Mouse (Mus musculus) stomach, postnatal 0 days (tissue): ENCODE data around the gene Jsrp1. TPM values are rescaled to one million over a fixed set of nuclear protein-coding genes. Genes with fewer than 3 reads are reported as not detected.

Experiments used
- ATAC-seq: fragments of 200-750 bp; cut with Nextera tagmentation; 2 replicates; pipeline ENCODE4 v1.8.0; 2017; ENCODE audit not compliant: low FRiP score, low TSS enrichment
- DNase-seq: peaks from one replicate; pipeline ENCODE4 v3.0.0-alpha.2; 2016; ENCODE audit warnings: low spot score
- H3K27ac ChIP-seq: fragments of 300-500 bp; sonication (generic); replicated peaks from 2 replicates; pipeline ENCODE4 v1.5.1; 2014; ENCODE audit warnings: mild to moderate bottlenecking, control low read depth
- H3K27me3 ChIP-seq: fragments of 300-500 bp; sonication (generic); 2 replicates; pipeline ENCODE4 v1.6.1; 2014; ENCODE audit warnings: low read length; ENCODE audit not compliant: control insufficient read depth, insufficient read depth
- H3K36me3 ChIP-seq: fragments of 300-500 bp; sonication (generic); 2 replicates; pipeline ENCODE4 v1.6.1; 2014; ENCODE audit warnings: low read length, mixed read lengths; ENCODE audit not compliant: control insufficient read depth, insufficient read depth
- H3K4me1 ChIP-seq: fragments of 300-500 bp; sonication (generic); replicated peaks from 2 replicates; pipeline ENCODE4 v1.6.1; 2014; ENCODE audit warnings: antibody characterized with exemption; ENCODE audit not compliant: control insufficient read depth, insufficient read depth
- H3K4me2 ChIP-seq: fragments of 300-500 bp; sonication (generic); replicated peaks from 2 replicates; pipeline ENCODE4 v1.6.1; 2014; ENCODE audit warnings: low read depth, mild to moderate bottlenecking, control low read depth, moderate library complexity
- H3K4me3 ChIP-seq: fragments of 300-500 bp; sonication (generic); 2 replicates; pipeline ENCODE4 v1.5.1; 2014; ENCODE audit warnings: low read depth, low read length, control low read depth
- H3K9ac ChIP-seq: fragments of 300-500 bp; sonication (generic); 2 replicates; pipeline ENCODE4 v1.6.1; 2014; ENCODE audit warnings: mild to moderate bottlenecking, low read length, control low read depth, mixed read lengths
- H3K9me3 ChIP-seq: fragments of 300-500 bp; sonication (generic); 2 replicates; pipeline ENCODE4 v1.6.1; 2016; ENCODE audit warnings: low read length; ENCODE audit not compliant: control insufficient read depth
- CTCF ChIP-seq: IDR thresholded peaks from 2 replicates; pipeline ENCODE4 v1.5.1; 2016; ENCODE audit warnings: antibody characterized with exemption, low read depth, mild to moderate bottlenecking, moderate library complexity
- EP300 ChIP-seq: optimal IDR thresholded peaks from 2 replicates; pipeline ENCODE3; 2016; ENCODE audit warnings: antibody characterized with exemption
- WGBS: fragments of 180-500 bp; shearing (Covaris S2); extraction: QIAGEN DNeasy Blood & Tissue Kit; methylation state at CpG from one replicate; pipeline ENCODE4 v1.1.7; 2014; 5-methylcytosine and 5-hydroxymethylcytosine counted together
- polyA plus RNA-seq: library from polyadenylated mRNA; unstranded; fragments of >200 nt; fragmentation: Nextera tagmentation; extraction: Ambion mirVana; gene quantifications from 2 replicates; pipeline ENCODE4 v1.2.1, GENCODE M21; 2015

Gene Jsrp1
- polyA plus RNA-seq, 1 experiment from 2014 or later = 0.96 TPM

- Histone ChIP-seq H3K4me1 (peaks cover 3% of the 10 kb centered on the region; the same call in 1 of the 2 replicates), H3K27ac (peak within 1 kb of the TSS; percentile 92), H3K4me3 (peak within 1 kb of the TSS; percentile 71), H3K9me3 (no peaks in the 10 kb centered on the region), H3K27me3 (no peaks in the 10 kb centered on the region), H3K4me2 (peak within 1 kb of the TSS; percentile 92), H3K9ac (peak within 1 kb of the TSS; percentile 96), H3K36me3 (no peaks in the 10 kb centered on the region)
- WGBS = under 1% methylated on average over 73 of the region's 82 CpGs
- peak; percentile 99 for DNase-seq
- peak; percentile 56 for TF ChIP-seq EP300
- TF ChIP-seq CTCF = peak; percentile 12; the same call in 1 of the 2 replicates
- ATAC-seq = peak; percentile 97
These were observed 13.1 kb upstream of the Jsrp1 start, which contains the start of gene Oaz1 for GRCm38 (mm10) chr10:80826151-80827062. TSS of gene Oaz1 (plus strand) at chr10:80826656.

- H3K27me3 ChIP-seq = no peaks in the 10 kb centered on the region
- ATAC-seq (no peak), DNase-seq (no peak)
- H3K4me2 ChIP-seq = no peak overlapping the region
- no peak overlapping the region for H3K27ac ChIP-seq
- no peak for TF ChIP-seq EP300
- no peak for TF ChIP-seq CTCF
- H3K4me1 ChIP-seq = peaks cover 3% of the 10 kb centered on the region; the same call in 1 of the 2 replicates
- H3K9me3 ChIP-seq = no peaks in the 10 kb centered on the region
- H3K36me3 ChIP-seq = no peaks in the 10 kb centered on the region
- H3K4me3 ChIP-seq = no peak overlapping the region
- 63% methylated on average over 2 of the region's 2 CpGs for WGBS
- H3K9ac ChIP-seq = no peak overlapping the region
These were observed 11.5 kb upstream of the Jsrp1 start for GRCm38 (mm10) chr10:80824827-80825226.

- Histone ChIP-seq H3K9ac (no peak overlapping the region), H3K4me3 (no peak overlapping the region), H3K4me2 (no peak overlapping the region), H3K4me1 (peaks cover 3% of the 10 kb centered on the region; the same call in 1 of the 2 replicates), H3K27ac (peak overlapping the region; percentile 13; the same call in 1 of the 2 replicates), H3K36me3 (no peaks in the 10 kb centered on the region), H3K27me3 (no peaks in the 10 kb centered on the region), H3K9me3 (no peaks in the 10 kb centered on the region)
- 53% methylated on average over 8 of the region's 8 CpGs for WGBS
- no peak for DNase-seq
- ATAC-seq = no peak
- TF ChIP-seq EP300 (no peak), CTCF (no peak)
These were observed 10.7 kb upstream of the Jsrp1 start for GRCm38 (mm10) chr10:80823847-80824643.

- TF ChIP-seq EP300 = no peak
- TF ChIP-seq CTCF = peak; percentile 34
- ATAC-seq = no peak
- Histone ChIP-seq H3K4me2 (no peak overlapping the region), H3K27me3 (no peaks in the 10 kb centered on the region), H3K9ac (no peak overlapping the region), H3K9me3 (no peaks in the 10 kb centered on the region), H3K4me3 (no peak overlapping the region), H3K36me3 (no peaks in the 10 kb centered on the region), H3K4me1 (peaks cover 3% of the 10 kb centered on the region; the same call in 1 of the 2 replicates), H3K27ac (no peak overlapping the region)
- DNase-seq = no peak
- WGBS = 90% methylated on average over 1 of the region's 1 CpGs
These were observed 10.0 kb upstream of the Jsrp1 start for GRCm38 (mm10) chr10:80823316-80823715.

GRCm38 (mm10) chr10:80822528-80822927, 9.2 kb upstream of the Jsrp1 start:
- H3K9me3 ChIP-seq = no peaks in the 10 kb centered on the region
- no peak overlapping the region for H3K9ac ChIP-seq
- ATAC-seq (no peak), DNase-seq (no peak)
- no peak overlapping the region for H3K27ac ChIP-seq
- no peaks in the 10 kb centered on the region for H3K36me3 ChIP-seq
- TF ChIP-seq EP300 (no peak), CTCF (no peak)
- 82% methylated on average over 5 of the region's 5 CpGs for WGBS
- H3K4me2 ChIP-seq = no peak overlapping the region
- H3K27me3 ChIP-seq = no peaks in the 10 kb centered on the region
- no peaks in the 10 kb centered on the region for H3K4me1 ChIP-seq
- no peak overlapping the region for H3K4me3 ChIP-seq
